Mouse (Mus musculus) liver, postnatal 0 days (tissue): ENCODE data around the gene Ssh3.

Experiments
- CTCF ChIP-seq: sonication (generic); IDR thresholded peaks from 2 replicates; pipeline ENCODE4 v1.5.1; 2016; ENCODE audit warnings: antibody characterized with exemption, low read depth
- EP300 ChIP-seq: IDR thresholded peaks from 2 replicates; pipeline ENCODE4 v1.6.1; 2016; ENCODE audit warnings: antibody characterized with exemption, low read depth, mild to moderate bottlenecking

- TF ChIP-seq CTCF, result no peak
- TF ChIP-seq EP300, result no peak
Observed at GRCm38 (mm10) chr19:4227446-4227845, 41.5 kb downstream of the Ssh3 start.
